Mouse (Mus musculus) thymus, adult 2 months (tissue): ENCODE results near the gene Capns1.

ENCODE experiments used
- CTCF ChIP-seq: fragments of 200-500 bp; IDR thresholded peaks from 2 replicates; pipeline ENCODE4 v1.5.1; 2012; ENCODE audit warnings: mild to moderate bottlenecking, control low read depth, low read length, moderate library complexity, borderline replicate concordance; ENCODE audit not compliant: control insufficient read depth, poor library complexity, insufficient read depth; ENCODE audit errors: extremely low read depth
- POLR2A ChIP-seq: fragments of 200-500 bp; IDR thresholded peaks from 2 replicates; pipeline ENCODE4 v1.6.1; 2012; ENCODE audit warnings: mild to moderate bottlenecking, low read length, control low read depth, moderate library complexity; ENCODE audit not compliant: control insufficient read depth, poor library complexity, insufficient read depth; ENCODE audit errors: extremely low read depth

GRCm38 (mm10) chr7:30221433-30221832 lies 22.8 kb upstream of the Capns1 start:
- TF ChIP-seq CTCF (no peak), POLR2A (no peak)
